Comparison of ENCODE assay signal across 10 mouse cellular contexts in genomic region chr7:28583570-28584344, GRCm38 (mm10). TPM values are rescaled to one million over a fixed set of nuclear protein-coding genes. Genes with fewer than 3 reads are reported as not detected.
DNase-seq lines count a peak whose midpoint lies in the region; ATAC-seq and TF ChIP-seq lines count a peak whose summit lies in the region.
"Had no signal": no experiment of that assay in that cellular context is flagged by ENCODE, and none has a peak within 500 bp of the region (broad histone marks: within the 10 kb centered on the region; RNA-seq: fewer than 3 reads in every experiment).

No protein-coding gene starts in this region.

- H3K4me2 ChIP-seq in heart, embryonic 15.5 days = no peak overlapping the region
- no peak overlapping the region for H3K4me2 ChIP-seq in forebrain, embryonic 15.5 days (replicated peaks)

- no peak for ATAC-seq in heart, embryonic 15.5 days (replicated peaks; ENCODE audit: insufficient number of reproducible peaks, insufficient read depth, low FRiP score, low read depth)
- ATAC-seq in forebrain, embryonic 15.5 days (replicated peaks) = no peak

- no peak for DNase-seq in heart, postnatal 4 days
- DNase-seq in lung, postnatal 25 days (ENCODE audit: low spot score) = peak; percentile 51
- DNase-seq in cerebellum, adult 2 months = no peak
- no peak for DNase-seq in gastrocnemius, postnatal 4 days (ENCODE audit: low spot score in 2 of 2)
- DNase-seq in left cerebral cortex, adult 8-10 months (ENCODE audit: low spot score in 2 of 2) = no peak
- DNase-seq: gastrocnemius, postnatal 10 days had no signal

- H3K27ac ChIP-seq in heart, embryonic 15.5 days = peak overlapping the region; percentile 13; the same call in 1 of the 2 replicates
- H3K27ac ChIP-seq in bone marrow, adult 2 months (ENCODE audit: control insufficient read depth, insufficient read depth, low read depth, low read length, poor library complexity) = peak overlapping the region; percentile 55
- peak overlapping the region; percentile 73 for H3K27ac ChIP-seq in forebrain, embryonic 15.5 days (replicated peaks)
- H3K27ac ChIP-seq in cerebellum, adult 2 months (ENCODE audit: insufficient read depth, low read length) = no peak overlapping the region

- TF ChIP-seq CTCF in bone marrow, adult 2 months (IDR thresholded peaks at IDR 0.05; ENCODE audit: control insufficient read depth, insufficient read depth, low read length) = no peak
- no peak for TF ChIP-seq CTCF in cerebellum, adult 2 months (IDR thresholded peaks at IDR 0.05; ENCODE audit: borderline replicate concordance, insufficient read depth, low read depth, low read length)

- H3K4me3 ChIP-seq in heart, embryonic 15.5 days = no peak overlapping the region
- H3K4me3 ChIP-seq in bone marrow, adult 2 months (replicated peaks; ENCODE audit: control insufficient read depth, low read depth, low read length) = no peak overlapping the region
- no peak overlapping the region for H3K4me3 ChIP-seq in forebrain, embryonic 15.5 days
- H3K4me3 ChIP-seq in cerebellum, adult 2 months (replicated peaks; ENCODE audit: insufficient read depth, low read depth, low read length) = no peak overlapping the region

- H3K4me1 ChIP-seq in heart, embryonic 15.5 days (replicated peaks) = peaks cover 77% of the 10 kb centered on the region
- H3K4me1 ChIP-seq in bone marrow, adult 2 months (ENCODE audit: control insufficient read depth, insufficient read depth, low read length) = peaks cover 5% of the 10 kb centered on the region; the same call in 1 of the 2 replicates
- H3K4me1 ChIP-seq in forebrain, embryonic 15.5 days = peaks cover 49% of the 10 kb centered on the region
- H3K4me1 ChIP-seq in cerebellum, adult 2 months (ENCODE audit: control insufficient read depth, insufficient read depth, low read length) = peaks cover 6% of the 10 kb centered on the region

- 76% methylated on average over 8 of the region's 8 CpGs for WGBS in heart, embryonic 15.5 days
- 58% methylated on average over 8 of the region's 8 CpGs for WGBS in bone marrow, adult 2 months
- 80% methylated on average over 8 of the region's 8 CpGs for WGBS in forebrain, embryonic 15.5 days
- WGBS in cerebellum, adult 2 months = 78% methylated on average over 8 of the region's 8 CpGs

- no peaks in the 10 kb centered on the region for H3K36me3 ChIP-seq in heart, embryonic 15.5 days
- H3K36me3 ChIP-seq in forebrain, embryonic 15.5 days = no peaks in the 10 kb centered on the region

- no peaks in the 10 kb centered on the region for H3K9me3 ChIP-seq in heart, embryonic 15.5 days (replicated peaks)
- no peaks in the 10 kb centered on the region for H3K9me3 ChIP-seq in forebrain, embryonic 15.5 days

- H3K27me3 ChIP-seq in heart, embryonic 15.5 days = no peaks in the 10 kb centered on the region
- no peaks in the 10 kb centered on the region for H3K27me3 ChIP-seq in forebrain, embryonic 15.5 days
- H3K27me3 ChIP-seq in cerebellum, adult 2 months (ENCODE audit: control insufficient read depth, insufficient read depth, low read length) = no peaks in the 10 kb centered on the region

- H3K9ac ChIP-seq in heart, embryonic 15.5 days = no peak overlapping the region
- no peak overlapping the region for H3K9ac ChIP-seq in forebrain, embryonic 15.5 days (replicated peaks)

- TF ChIP-seq POLR2A in bone marrow, adult 2 months (IDR thresholded peaks at IDR 0.05; ENCODE audit: borderline replicate concordance, control insufficient read depth, low read depth, low read length) = no peak
- TF ChIP-seq POLR2A in cerebellum, adult 2 months (IDR thresholded peaks at IDR 0.05; ENCODE audit: borderline replicate concordance, insufficient read depth, low read length) = no peak

RNA-seq across cellular contexts. Expression of gene Samd4b, which starts 14.2 kb away (rescaled TPM):
- polyA plus RNA-seq in heart, embryonic 15.5 days (2015; fragmentation: Nextera tagmentation; extraction: Ambion mirVana) = 17.9 and 25.6 TPM in 2 replicates
- 10 to 100 TPM; 49.2 to 50.5 TPM for total RNA-seq in heart, postnatal 4 days (2021)
- 5.4 and 25.2 TPM in 2 replicates for polyA plus RNA-seq in bone marrow, adult 2 months (2011; ENCODE audit: insufficient read depth, insufficient read length, low replicate concordance, missing spikeins)
- 24.3 and 25.7 TPM in 2 replicates for polyA plus RNA-seq in forebrain, embryonic 15.5 days (2015; fragmentation: Nextera tagmentation; extraction: Ambion mirVana)
- 54.1 and 54.9 TPM in 2 replicates for polyA plus RNA-seq in cerebellum, adult 2 months (2012; rRNA removed)
- total RNA-seq in gastrocnemius, postnatal 4 days (2021) = 10 to 100 TPM; 43.0 to 44.1 TPM
- 10 to 100 TPM; 58.2 to 70.1 (median 61.7) TPM for total RNA-seq in left cerebral cortex, adult 8-10 months (2022)

RNA-seq across cellular contexts. Expression of gene Pak4, which starts 14.2 kb away (rescaled TPM):
- polyA plus RNA-seq in heart, embryonic 15.5 days (2015; fragmentation: Nextera tagmentation; extraction: Ambion mirVana) = 23.3 and 32.3 TPM in 2 replicates
- total RNA-seq in heart, postnatal 4 days (2021) = 10 to 100 TPM; 21.6 to 22.1 TPM
- polyA plus RNA-seq in bone marrow, adult 2 months (2011; ENCODE audit: insufficient read depth, insufficient read length, low replicate concordance, missing spikeins) = 6.1 and 13.6 TPM in 2 replicates
- polyA plus RNA-seq in forebrain, embryonic 15.5 days (2015; fragmentation: Nextera tagmentation; extraction: Ambion mirVana) = 28.9 and 30.0 TPM in 2 replicates
- 8.3 and 8.5 TPM in 2 replicates for polyA plus RNA-seq in cerebellum, adult 2 months (2012; rRNA removed)
- total RNA-seq in gastrocnemius, postnatal 4 days (2021) = 10 to 100 TPM; 11.9 to 12.4 TPM
- total RNA-seq in left cerebral cortex, adult 8-10 months (2022) = 1 to 10 TPM; 8.4 to 9.0 (median 8.5) TPM

RNA-seq across cellular contexts. Expression of gene Nccrp1, which starts 36.7 kb away (rescaled TPM):
- not detected in 2 replicates for polyA plus RNA-seq in heart, embryonic 15.5 days (2015; fragmentation: Nextera tagmentation; extraction: Ambion mirVana)
- not detected for total RNA-seq in heart, postnatal 4 days (2021)
- not detected in 2 replicates for polyA plus RNA-seq in bone marrow, adult 2 months (2011; ENCODE audit: insufficient read depth, insufficient read length, low replicate concordance, missing spikeins)
- polyA plus RNA-seq in forebrain, embryonic 15.5 days (2015; fragmentation: Nextera tagmentation; extraction: Ambion mirVana) = not detected in 2 replicates
- 0.43 and 0.67 TPM in 2 replicates for polyA plus RNA-seq in cerebellum, adult 2 months (2012; rRNA removed)
- not detected for total RNA-seq in gastrocnemius, postnatal 4 days (2021)
- under 1 TPM in 3 of 4 experiments, not detected in 1; 0.23 to 0.49 (median 0.39) TPM for total RNA-seq in left cerebral cortex, adult 8-10 months (2022)
- total RNA-seq: gastrocnemius, postnatal 10 days had no signal

RNA-seq across cellular contexts. Expression of gene Sycn, which starts 43.1 kb away (rescaled TPM):
- not detected in 2 replicates for polyA plus RNA-seq in heart, embryonic 15.5 days (2015; fragmentation: Nextera tagmentation; extraction: Ambion mirVana)
- not detected for total RNA-seq in heart, postnatal 4 days (2021)
- polyA plus RNA-seq in bone marrow, adult 2 months (2011; ENCODE audit: insufficient read depth, insufficient read length, low replicate concordance, missing spikeins) = not detected in 2 replicates
- polyA plus RNA-seq in forebrain, embryonic 15.5 days (2015; fragmentation: Nextera tagmentation; extraction: Ambion mirVana) = not detected in 2 replicates
- polyA plus RNA-seq in cerebellum, adult 2 months (2012; rRNA removed) = not detected in 2 replicates
- total RNA-seq in gastrocnemius, postnatal 4 days (2021) = not detected
- not detected for total RNA-seq in left cerebral cortex, adult 8-10 months (2022)
- total RNA-seq: gastrocnemius, postnatal 10 days; layer of hippocampus, postnatal 10 days had no signal

RNA-seq across cellular contexts. Expression of gene Acp7, which starts 47.4 kb away (rescaled TPM):
- not detected in 2 replicates for polyA plus RNA-seq in heart, embryonic 15.5 days (2015; fragmentation: Nextera tagmentation; extraction: Ambion mirVana)
- total RNA-seq in heart, postnatal 4 days (2021) = not detected
- polyA plus RNA-seq in bone marrow, adult 2 months (2011; ENCODE audit: insufficient read depth, insufficient read length, low replicate concordance, missing spikeins) = not detected in 2 replicates
- not detected in 2 replicates for polyA plus RNA-seq in forebrain, embryonic 15.5 days (2015; fragmentation: Nextera tagmentation; extraction: Ambion mirVana)
- polyA plus RNA-seq in cerebellum, adult 2 months (2012; rRNA removed) = 0.90 and 1.4 TPM in 2 replicates
- not detected for total RNA-seq in gastrocnemius, postnatal 4 days (2021)
- 1 to 10 TPM; 1.5 to 2.8 (median 2.1) TPM for total RNA-seq in left cerebral cortex, adult 8-10 months (2022)
- total RNA-seq: gastrocnemius, postnatal 10 days had no signal
